Mouse (Mus musculus): ENCODE measurements around the gene Gm9736.

- TF ChIP-seq GATA1 (IDR thresholded peaks at IDR 0.05; ENCODE audit: borderline replicate concordance, low read length) (no peak), FLI1 (IDR thresholded peaks at IDR 0.05; ENCODE audit: low read length) (no peak)
Observed at GRCm38 (mm10) chr10:77715507-77715906, 35.6 kb downstream of the Gm9736 start, which contains the start of gene Gm10142.

Measured in megakaryocyte, embryonic 14.5 days (primary cell).